In the genomic region with DNA sequence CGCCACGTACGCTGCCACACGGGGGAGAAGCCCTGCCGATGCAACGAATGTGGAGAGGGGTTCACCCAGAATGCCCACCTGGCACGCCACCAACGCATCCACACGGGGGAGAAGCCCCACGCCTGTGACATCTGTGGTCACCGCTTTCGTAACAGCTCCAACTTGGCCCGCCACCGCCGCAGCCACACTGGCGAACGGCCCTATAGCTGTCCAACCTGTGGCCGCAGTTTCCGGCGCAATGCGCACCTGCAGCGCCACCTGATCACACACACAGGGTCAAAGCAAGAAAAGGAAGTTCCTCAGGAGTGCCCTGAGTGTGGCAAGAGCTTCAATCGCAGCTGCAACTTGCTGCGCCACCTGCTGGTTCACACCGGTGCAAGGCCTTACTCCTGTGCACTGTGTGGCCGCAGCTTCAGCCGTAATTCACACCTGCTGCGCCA, we compare ENCODE assay signal across 9 mouse cellular contexts. TPM values are rescaled to one million over a fixed set of nuclear protein-coding genes. Genes with fewer than 3 reads are reported as not detected.
DNase-seq lines count a peak whose midpoint lies in the region; ATAC-seq and TF ChIP-seq lines count a peak whose summit lies in the region.
"Had no signal": no experiment of that assay in that cellular context is flagged by ENCODE, and none has a peak within 500 bp of the region (broad histone marks: within the 10 kb centered on the region; RNA-seq: fewer than 3 reads in every experiment).

No protein-coding gene starts in this region.

- H3K27me3 ChIP-seq in heart, postnatal 0 days (ENCODE audit: control insufficient read depth, insufficient read depth, low read length): no peaks in the 10 kb centered on the region
- H3K27me3 ChIP-seq in myocyte (ENCODE audit: control insufficient read depth, insufficient read depth, insufficient read length): peaks cover 15% of the 10 kb centered on the region
- no peaks in the 10 kb centered on the region for H3K27me3 ChIP-seq in thymus, adult 2 months (ENCODE audit: control insufficient read depth, insufficient read depth, low read length)

- H3K36me3 ChIP-seq in heart, postnatal 0 days (replicated peaks; ENCODE audit: control insufficient read depth, insufficient read depth, low read length): no peaks in the 10 kb centered on the region
- H3K36me3 ChIP-seq in myocyte (ENCODE audit: control insufficient read depth, insufficient read depth): no peaks in the 10 kb centered on the region
- H3K36me3 ChIP-seq in thymus, adult 2 months (ENCODE audit: control insufficient read depth, insufficient read depth, low read length): no peaks in the 10 kb centered on the region

- no peak overlapping the region for H3K4me3 ChIP-seq in layer of hippocampus, adult 2 months
- no peak overlapping the region for H3K4me3 ChIP-seq in heart, postnatal 0 days (ENCODE audit: low read depth, low read length)
- H3K4me3 ChIP-seq in myocyte: no peak overlapping the region
- H3K4me3 ChIP-seq in thymus, adult 2 months (ENCODE audit: control insufficient read depth, insufficient read depth, low read length): peak overlapping the region; percentile 33
- H3K4me3 ChIP-seq: megakaryocyte, embryonic 14.5 days had no signal

- DNase-seq in layer of hippocampus, adult 2 months (ENCODE audit: low spot score in 2 of 2): peak in 1 of 2 experiments; percentile 32
- no peak for DNase-seq in layer of hippocampus, adult 9-11 months
- DNase-seq in NIH3T3 (ENCODE audit: low read depth): peak; percentile 77
- peak; percentile 74 to 85 for DNase-seq in cerebellum, postnatal 25 days
- DNase-seq in heart, postnatal 0 days (ENCODE audit: low spot score): no peak
- peak; percentile 62 for DNase-seq in left cerebral cortex, postnatal 4 days
- peak; percentile 91 for DNase-seq in thymus, adult 2 months

- peak; percentile 81 for TF ChIP-seq CTCF in layer of hippocampus, adult 2 months (conservative IDR thresholded peaks at IDR 0.05)
- peak; percentile 63 for TF ChIP-seq CTCF in heart, postnatal 0 days (IDR thresholded peaks at IDR 0.05; ENCODE audit: low read depth)
- TF ChIP-seq CTCF in thymus, adult 2 months (IDR thresholded peaks at IDR 0.05; ENCODE audit: borderline replicate concordance, control insufficient read depth, extremely low read depth, insufficient read depth, low read length, poor library complexity): peak; percentile 95; the same call in 1 of the 2 replicates

- H3K9me3 ChIP-seq in heart, postnatal 0 days (replicated peaks; ENCODE audit: control insufficient read depth, low read length): no peaks in the 10 kb centered on the region
- H3K9me3 ChIP-seq: megakaryocyte, embryonic 14.5 days had no signal

- TF ChIP-seq EP300 in heart, postnatal 0 days (IDR thresholded peaks at IDR 0.05; ENCODE audit: low read depth): no peak

- H3K4me1 ChIP-seq in heart, postnatal 0 days (ENCODE audit: control insufficient read depth, insufficient read depth): no peaks in the 10 kb centered on the region
- peaks cover 9% of the 10 kb centered on the region for H3K4me1 ChIP-seq in thymus, adult 2 months (replicated peaks; ENCODE audit: control insufficient read depth, insufficient read depth, low read length)

- ATAC-seq in heart, postnatal 0 days (ENCODE audit: insufficient read depth, low read depth): peak; percentile 24; the same call in 1 of the 2 replicates

- H3K79me2 ChIP-seq in myocyte (ENCODE audit: control insufficient read depth, insufficient read depth): no peaks in the 10 kb centered on the region

- H3K27ac ChIP-seq in layer of hippocampus, adult 2 months: no peak overlapping the region
- no peak overlapping the region for H3K27ac ChIP-seq in heart, postnatal 0 days (ENCODE audit: low read depth)
- H3K27ac ChIP-seq in thymus, adult 2 months (ENCODE audit: control insufficient read depth, insufficient read depth, low read length): no peak overlapping the region

- H3ac ChIP-seq in myocyte (ENCODE audit: control insufficient read depth, insufficient read length): no peak overlapping the region

- H3K9ac ChIP-seq in heart, postnatal 0 days (replicated peaks; ENCODE audit: low read depth, low read length): no peak overlapping the region

- intact Hi-C loops in left cerebral cortex, postnatal 4 days (cut with DNase I): no loop called here

- WGBS in heart, postnatal 0 days: 77% methylated on average over 27 of the region's 28 CpGs
- WGBS in thymus, adult 2 months: 2% methylated on average over 28 of the region's 28 CpGs

- TF ChIP-seq POLR2A in myocyte (IDR thresholded peaks at IDR 0.05; ENCODE audit: insufficient read length, low read depth): no peak
- TF ChIP-seq POLR2A in thymus, adult 2 months (IDR thresholded peaks at IDR 0.05; ENCODE audit: control insufficient read depth, extremely low read depth, insufficient read depth, low read length, poor library complexity): no peak

- H3K4me2 ChIP-seq in heart, postnatal 0 days (ENCODE audit: low read depth, low read length): no peak overlapping the region
- H3K4me2 ChIP-seq in myocyte (ENCODE audit: low read depth): no peak overlapping the region

TF ChIP-seq in myocyte, 11 proteins besides CTCF, POLR2A, EP300 and RAD21:
- TF ChIP-seq TCF3 (IDR thresholded peaks at IDR 0.05; ENCODE audit: insufficient read length, low read depth): no peak
- TF ChIP-seq REST (IDR thresholded peaks at IDR 0.05; ENCODE audit: insufficient read depth, insufficient read length): no peak
- peak in 1 of 3 experiments; percentile 44 for TF ChIP-seq MYOG (IDR thresholded peaks at IDR 0.05; ENCODE audit: control insufficient read depth in 1 of 3, insufficient read depth in 1 of 3, insufficient read length in 2 of 3, low read depth in 2 of 3)
- no peak for TF ChIP-seq POLR2AphosphoS2 (IDR thresholded peaks at IDR 0.05; ENCODE audit: insufficient read length, low read depth)
- TF ChIP-seq CEBPB (IDR thresholded peaks at IDR 0.05; ENCODE audit: insufficient read depth, poor library complexity, severe bottlenecking): no peak
- TF ChIP-seq USF1 (IDR thresholded peaks at IDR 0.05; ENCODE audit: low read depth): no peak
- TF ChIP-seq SRF (IDR thresholded peaks at IDR 0.05; ENCODE audit: control insufficient read depth, insufficient read length, low read depth): no peak
- no peak for TF ChIP-seq MAX (IDR thresholded peaks at IDR 0.05; ENCODE audit: low read depth)
- TF ChIP-seq MYOD1 (IDR thresholded peaks at IDR 0.05; ENCODE audit: control insufficient read depth in 1 of 3, insufficient read length in 2 of 3, low read depth in 2 of 3): peak in 2 of 3 experiments; percentile 13 to 32
- no peak for TF ChIP-seq TCF12 (IDR thresholded peaks at IDR 0.05; ENCODE audit: insufficient read depth, poor library complexity, severe bottlenecking)

RNA-seq across cellular contexts. Expression of a gene that starts 9.7 kb away (rescaled TPM):
- not detected for total RNA-seq in layer of hippocampus, adult 2 months (2021)
- not detected in 2 replicates for total RNA-seq in heart, postnatal 0 days (2014; rRNA removed; ENCODE audit: low replicate concordance)
- polyA plus RNA-seq in heart, postnatal 0 days (2015; fragmentation: Nextera tagmentation; extraction: Ambion mirVana): not detected in 2 replicates
- total RNA-seq in left cerebral cortex, postnatal 4 days (2021): not detected
- polyA plus RNA-seq in myocyte (2012; fragmentation: generic; extraction: Trizol): 0.02 TPM
- polyA plus RNA-seq in thymus, adult 2 months (2012; rRNA removed): 0.18 and 0.20 TPM in 2 replicates

RNA-seq across cellular contexts. Expression of a gene that starts 11.1 kb away (rescaled TPM):
- total RNA-seq in layer of hippocampus, adult 2 months (2021): 10 to 100 TPM; 30.1 to 33.6 TPM
- total RNA-seq in heart, postnatal 0 days (2014; rRNA removed; ENCODE audit: low replicate concordance): 17.9 and 18.5 TPM in 2 replicates
- polyA plus RNA-seq in heart, postnatal 0 days (2015; fragmentation: Nextera tagmentation; extraction: Ambion mirVana): 5.3 and 6.4 TPM in 2 replicates
- total RNA-seq in left cerebral cortex, postnatal 4 days (2021): 10 to 100 TPM; 42.1 to 42.4 TPM
- polyA plus RNA-seq in myocyte (2012; fragmentation: generic; extraction: Trizol): 5.1 TPM
- polyA plus RNA-seq in thymus, adult 2 months (2012; rRNA removed): 2.5 and 3.0 TPM in 2 replicates

RNA-seq across cellular contexts. Expression of a gene that starts 34.7 kb away (rescaled TPM):
- under 1 TPM in 1 of 2 experiments, not detected in 1; 0.17 TPM for total RNA-seq in layer of hippocampus, adult 2 months (2021)
- 0.19 and 0.88 TPM in 2 replicates for total RNA-seq in heart, postnatal 0 days (2014; rRNA removed; ENCODE audit: low replicate concordance)
- 0.15 and 0.25 TPM in 2 replicates for polyA plus RNA-seq in heart, postnatal 0 days (2015; fragmentation: Nextera tagmentation; extraction: Ambion mirVana)
- 1 to 10 TPM; 1.5 TPM for total RNA-seq in left cerebral cortex, postnatal 4 days (2021)
- polyA plus RNA-seq in myocyte (2012; fragmentation: generic; extraction: Trizol): not detected
- polyA plus RNA-seq in thymus, adult 2 months (2012; rRNA removed): 7.2 and 7.4 TPM in 2 replicates

RNA-seq across cellular contexts. Expression of a gene that starts 46.3 kb away (rescaled TPM):
- 1 to 10 TPM; 5.7 to 6.9 TPM for total RNA-seq in layer of hippocampus, adult 2 months (2021)
- total RNA-seq in heart, postnatal 0 days (2014; rRNA removed; ENCODE audit: low replicate concordance): 12.6 and 21.4 TPM in 2 replicates
- polyA plus RNA-seq in heart, postnatal 0 days (2015; fragmentation: Nextera tagmentation; extraction: Ambion mirVana): 9.6 and 9.8 TPM in 2 replicates
- total RNA-seq in left cerebral cortex, postnatal 4 days (2021): 1 to 10 TPM; 6.4 to 7.3 TPM
- polyA plus RNA-seq in myocyte (2012; fragmentation: generic; extraction: Trizol): 9.9 TPM
- 23.5 and 24.4 TPM in 2 replicates for polyA plus RNA-seq in thymus, adult 2 months (2012; rRNA removed)

RNA-seq across cellular contexts. Expression of a gene that starts 49.9 kb away (rescaled TPM):
- not detected for total RNA-seq in layer of hippocampus, adult 2 months (2021)
- not detected in 2 replicates for total RNA-seq in heart, postnatal 0 days (2014; rRNA removed; ENCODE audit: low replicate concordance)
- polyA plus RNA-seq in heart, postnatal 0 days (2015; fragmentation: Nextera tagmentation; extraction: Ambion mirVana): 0.05 and 0.10 TPM in 2 replicates
- not detected for total RNA-seq in left cerebral cortex, postnatal 4 days (2021)
- 0.14 TPM for polyA plus RNA-seq in myocyte (2012; fragmentation: generic; extraction: Trizol)
- 0.43 and 0.49 TPM in 2 replicates for polyA plus RNA-seq in thymus, adult 2 months (2012; rRNA removed)

Comparison
In these comparisons a context has a peak if more than half of its experiments do, and no peak if none do; other contexts are left out.
1. DNase-seq: peak in NIH3T3 (single experiment), cerebellum, postnatal 25 days (2 of 2), left cerebral cortex, postnatal 4 days (single experiment) and thymus, adult 2 months (single experiment); none in layer of hippocampus, adult 9-11 months (single experiment) and heart, postnatal 0 days (single experiment).
2. Peak in every context shown above with its lines, with median percentiles within 50 percentile points of each other: CTCF ChIP-seq.